Mouse (Mus musculus) liver, embryonic 16.5 days (tissue): ENCODE data around the gene Srgap3. TPM values are rescaled to one million over a fixed set of nuclear protein-coding genes. Genes with fewer than 3 reads are reported as not detected.

Experiments used
- ATAC-seq: fragments of 200-750 bp; cut with Nextera tagmentation; 2 replicates; pipeline ENCODE4 v1.8.0; 2017; ENCODE audit warnings: low read depth, mild to moderate bottlenecking, moderate number of reproducible peaks, moderate library complexity
- H3K27ac ChIP-seq: fragments of 300-500 bp; sonication (generic); 2 replicates; pipeline ENCODE4 v1.5.1; 2014; ENCODE audit warnings: mild to moderate bottlenecking, low read length
- H3K27me3 ChIP-seq: fragments of 300-500 bp; sonication (generic); 2 replicates; pipeline ENCODE4 v1.6.1; 2014; ENCODE audit warnings: low read depth, low read length, mixed read lengths; ENCODE audit not compliant: control insufficient read depth, insufficient read depth
- H3K36me3 ChIP-seq: fragments of 300-500 bp; sonication (generic); 2 replicates; pipeline ENCODE4 v1.6.1; 2014; ENCODE audit warnings: mild to moderate bottlenecking; ENCODE audit not compliant: control insufficient read depth, insufficient read depth
- H3K4me1 ChIP-seq: fragments of 300-500 bp; sonication (generic); 2 replicates; pipeline ENCODE4 v1.6.1; 2014; ENCODE audit warnings: low read depth, low read length, mixed read lengths; ENCODE audit not compliant: control insufficient read depth
- H3K4me2 ChIP-seq: fragments of 300-500 bp; sonication (generic); 2 replicates; pipeline ENCODE4 v1.6.1; 2014; ENCODE audit warnings: low read depth, low read length, mixed read lengths
- H3K4me3 ChIP-seq: fragments of 300-500 bp; sonication (generic); 2 replicates; pipeline ENCODE4 v1.5.1; 2014; ENCODE audit warnings: low read depth, mild to moderate bottlenecking, low read length
- H3K9ac ChIP-seq: fragments of 300-500 bp; sonication (generic); 2 replicates; pipeline ENCODE4 v1.6.1; 2014; ENCODE audit warnings: low read depth, low read length
- H3K9me3 ChIP-seq: fragments of 300-500 bp; sonication (generic); replicated peaks from 2 replicates; pipeline ENCODE4 v1.6.1; 2016; ENCODE audit warnings: low read length; ENCODE audit not compliant: control insufficient read depth
- WGBS: fragments of 180-500 bp; shearing (Covaris S2); extraction: QIAGEN DNeasy Blood & Tissue Kit; methylation state at CpG from one replicate; pipeline ENCODE4 v1.1.7; 2014; ENCODE audit not compliant: insufficient replicate concordance; 5-methylcytosine and 5-hydroxymethylcytosine counted together
- polyA plus RNA-seq: library from polyadenylated mRNA; unstranded; fragments of >200 nt; fragmentation: Nextera tagmentation; extraction: Ambion mirVana; gene quantifications from 2 replicates; pipeline ENCODE4 v1.2.1, GENCODE M21; 2015

Srgap3 gene
- 0.22 and 0.28 TPM in 2 replicates for polyA plus RNA-seq

GRCm38 (mm10) chr6:112946895-112947436, at the start of gene Srgap3:
Gene Srgap3, minus strand, starts transcription at chr6:112947266.
- ATAC-seq, result peak; percentile 70
- H3K9me3 ChIP-seq, result no peaks in the 10 kb centered on the region
- H3K4me3 ChIP-seq, result peak within 1 kb of the TSS; percentile 53
- WGBS, result under 1% methylated on average over 31 of the region's 31 CpGs
- H3K27ac ChIP-seq, result no peak within 1 kb of the TSS
- H3K27me3 ChIP-seq, result no peaks in the 10 kb centered on the region; the same call in 1 of the 2 replicates
- H3K4me1 ChIP-seq, result no peaks in the 10 kb centered on the region
- H3K36me3 ChIP-seq, result no peaks in the 10 kb centered on the region
- peak within 1 kb of the TSS; percentile 72 for H3K4me2 ChIP-seq
- H3K9ac ChIP-seq, result no peak within 1 kb of the TSS

GRCm38 (mm10) chr6:112995708-112996107, 48.6 kb upstream of the Srgap3 start:
- Histone ChIP-seq H3K27ac (no peak overlapping the region), H3K9me3 (no peaks in the 10 kb centered on the region), H3K4me3 (no peak overlapping the region), H3K27me3 (no peaks in the 10 kb centered on the region), H3K9ac (no peak overlapping the region), H3K4me1 (no peaks in the 10 kb centered on the region), H3K36me3 (no peaks in the 10 kb centered on the region), H3K4me2 (no peak overlapping the region)
- WGBS, result 31% methylated on average over 1 of the region's 1 CpGs
- no peak for ATAC-seq

GRCm38 (mm10) chr6:112990119-112990518, 43.1 kb upstream of the Srgap3 start:
- Histone ChIP-seq H3K4me3 (no peak overlapping the region), H3K4me1 (no peaks in the 10 kb centered on the region), H3K36me3 (no peaks in the 10 kb centered on the region), H3K27ac (no peak overlapping the region), H3K4me2 (no peak overlapping the region), H3K9me3 (no peaks in the 10 kb centered on the region), H3K27me3 (no peaks in the 10 kb centered on the region), H3K9ac (no peak overlapping the region)
- 53% methylated on average over 1 of the region's 1 CpGs for WGBS
- no peak for ATAC-seq

- Histone ChIP-seq H3K9me3 (no peaks in the 10 kb centered on the region), H3K36me3 (no peaks in the 10 kb centered on the region), H3K9ac (no peak overlapping the region), H3K27ac (no peak overlapping the region), H3K4me2 (no peak overlapping the region), H3K4me1 (no peaks in the 10 kb centered on the region), H3K4me3 (no peak overlapping the region), H3K27me3 (no peaks in the 10 kb centered on the region)
- WGBS, result 49% methylated on average over 9 of the region's 9 CpGs
- no peak for ATAC-seq
Observed at GRCm38 (mm10) chr6:112985362-112986314, 38.6 kb upstream of the Srgap3 start.

- WGBS, result 56% methylated on average over 7 of the region's 7 CpGs
- H3K4me2 ChIP-seq, result no peak overlapping the region
- no peak overlapping the region for H3K27ac ChIP-seq
- H3K36me3 ChIP-seq, result no peaks in the 10 kb centered on the region
- H3K9me3 ChIP-seq, result no peaks in the 10 kb centered on the region
- no peak for ATAC-seq
- no peak overlapping the region for H3K4me3 ChIP-seq
- no peaks in the 10 kb centered on the region for H3K4me1 ChIP-seq
- no peaks in the 10 kb centered on the region for H3K27me3 ChIP-seq
- H3K9ac ChIP-seq, result no peak overlapping the region
Observed at GRCm38 (mm10) chr6:112982241-112982640, 35.2 kb upstream of the Srgap3 start.

- Histone ChIP-seq H3K9me3 (no peaks in the 10 kb centered on the region), H3K27me3 (no peaks in the 10 kb centered on the region), H3K4me2 (no peak overlapping the region), H3K9ac (no peak overlapping the region), H3K4me3 (no peak overlapping the region), H3K27ac (no peak overlapping the region), H3K36me3 (no peaks in the 10 kb centered on the region), H3K4me1 (no peaks in the 10 kb centered on the region)
- ATAC-seq, result no peak
- 71% methylated on average over 3 of the region's 3 CpGs for WGBS
Observed at GRCm38 (mm10) chr6:112978947-112979346, 31.9 kb upstream of the Srgap3 start.

GRCm38 (mm10) chr6:112977246-112977645, 30.2 kb upstream of the Srgap3 start:
- 78% methylated on average over 4 of the region's 4 CpGs for WGBS
- Histone ChIP-seq H3K27ac (no peak overlapping the region), H3K9ac (no peak overlapping the region), H3K4me3 (no peak overlapping the region), H3K4me1 (no peaks in the 10 kb centered on the region; the same call in 1 of the 2 replicates), H3K4me2 (no peak overlapping the region), H3K27me3 (no peaks in the 10 kb centered on the region), H3K36me3 (no peaks in the 10 kb centered on the region), H3K9me3 (no peaks in the 10 kb centered on the region)
- ATAC-seq, result no peak

- ATAC-seq, result no peak
- no peaks in the 10 kb centered on the region for H3K9me3 ChIP-seq
- no peak overlapping the region for H3K9ac ChIP-seq
- no peaks in the 10 kb centered on the region for H3K27me3 ChIP-seq
- no peak overlapping the region for H3K4me2 ChIP-seq
- no peak overlapping the region for H3K27ac ChIP-seq
- H3K4me3 ChIP-seq, result no peak overlapping the region
- no peaks in the 10 kb centered on the region; the same call in 1 of the 2 replicates for H3K4me1 ChIP-seq
- H3K36me3 ChIP-seq, result no peaks in the 10 kb centered on the region
Observed at GRCm38 (mm10) chr6:112976541-112976940, 29.5 kb upstream of the Srgap3 start.

- Histone ChIP-seq H3K9me3 (no peaks in the 10 kb centered on the region), H3K4me1 (no peaks in the 10 kb centered on the region; the same call in 1 of the 2 replicates), H3K27me3 (no peaks in the 10 kb centered on the region)
Observed at GRCm38 (mm10) chr6:112976136-112976535, 29.1 kb upstream of the Srgap3 start.

More at GRCm38 (mm10) chr6:112976136-112976535, 29.1 kb upstream of the Srgap3 start:
- Histone ChIP-seq H3K9ac (no peak overlapping the region), H3K4me3 (no peak overlapping the region), H3K27ac (no peak overlapping the region), H3K36me3 (no peaks in the 10 kb centered on the region), H3K4me2 (no peak overlapping the region)
- 77% methylated on average over 16 of the region's 16 CpGs for WGBS
- ATAC-seq, result no peak
